Mouse (Mus musculus) hindbrain, embryonic 11.5 days (tissue): Measurements from ENCODE around the gene Ube3a. TPM values are rescaled to one million over a fixed set of nuclear protein-coding genes. Genes with fewer than 3 reads are reported as not detected.

Experiments
- ATAC-seq: fragments of 200-750 bp; cut with Nextera tagmentation; 2 replicates; pipeline ENCODE4 v1.8.0; 2017; ENCODE audit warnings: mild to moderate bottlenecking, moderate TSS enrichment, moderate library complexity; ENCODE audit not compliant: low FRiP score
- DNase-seq: peaks from one replicate; pipeline ENCODE4 v3.0.0-alpha.2; 2015; ENCODE audit warnings: low spot score
- H3K27ac ChIP-seq: fragments of 300-500 bp; sonication (generic); 2 replicates; pipeline ENCODE4 v1.5.1; 2014; ENCODE audit warnings: mild to moderate bottlenecking, low read depth, low read length
- H3K27me3 ChIP-seq: fragments of 300-500 bp; sonication (generic); 2 replicates; pipeline ENCODE4 v1.6.1; 2014; ENCODE audit warnings: mild to moderate bottlenecking, low read length, moderate library complexity, mixed read lengths; ENCODE audit not compliant: control insufficient read depth, insufficient read depth
- H3K36me3 ChIP-seq: fragments of 300-500 bp; sonication (generic); 2 replicates; pipeline ENCODE4 v1.6.1; 2014; ENCODE audit warnings: mild to moderate bottlenecking, low read length, moderate library complexity, mixed read lengths; ENCODE audit not compliant: control insufficient read depth, insufficient read depth
- H3K4me1 ChIP-seq: fragments of 300-500 bp; sonication (generic); replicated peaks from 2 replicates; pipeline ENCODE4 v1.6.1; 2014; ENCODE audit warnings: low read length, mixed read lengths; ENCODE audit not compliant: control insufficient read depth, insufficient read depth
- H3K4me2 ChIP-seq: fragments of 300-500 bp; sonication (generic); replicated peaks from 2 replicates; pipeline ENCODE4 v1.6.1; 2014; ENCODE audit warnings: mild to moderate bottlenecking, low read depth, low read length
- H3K4me3 ChIP-seq: fragments of 300-500 bp; sonication (generic); 2 replicates; pipeline ENCODE4 v1.5.1; 2014; ENCODE audit warnings: low read depth, low read length
- H3K9ac ChIP-seq: fragments of 300-500 bp; sonication (generic); 2 replicates; pipeline ENCODE4 v1.6.1; 2014; ENCODE audit warnings: low read depth, low read length
- H3K9me3 ChIP-seq: fragments of 300-500 bp; sonication (generic); 2 replicates; pipeline ENCODE4 v1.6.1; 2016; ENCODE audit warnings: low read length; ENCODE audit not compliant: control insufficient read depth
- WGBS: fragments of 180-500 bp; shearing (Covaris S2); extraction: QIAGEN DNeasy Blood & Tissue Kit; methylation state at CpG from one replicate; pipeline ENCODE4 v1.1.7; 2014; 5-methylcytosine and 5-hydroxymethylcytosine counted together
- polyA plus RNA-seq: library from polyadenylated mRNA; unstranded; fragments of >200 nt; fragmentation: Nextera tagmentation; extraction: Ambion mirVana; gene quantifications from 2 replicates; pipeline ENCODE4 v1.2.1, GENCODE M21; 2014

Gene Ube3a
- polyA plus RNA-seq, 1 experiment from 2014 or later, result 157 TPM

GRCm38 (mm10) chr7:59231960-59232359 lies 3.4 kb downstream of the Ube3a start:
- no peak overlapping the region for H3K27ac ChIP-seq
- DNase-seq, result no peak
- H3K9me3 ChIP-seq, result no peaks in the 10 kb centered on the region
- H3K9ac ChIP-seq, result no peak overlapping the region
- no peak for ATAC-seq
- no peaks in the 10 kb centered on the region for H3K4me1 ChIP-seq
- no peak overlapping the region for H3K4me2 ChIP-seq
- WGBS, result 78% methylated on average over 1 of the region's 1 CpGs
- H3K4me3 ChIP-seq, result no peak overlapping the region
- no peaks in the 10 kb centered on the region for H3K27me3 ChIP-seq
- H3K36me3 ChIP-seq, result no peaks in the 10 kb centered on the region

DNA sequence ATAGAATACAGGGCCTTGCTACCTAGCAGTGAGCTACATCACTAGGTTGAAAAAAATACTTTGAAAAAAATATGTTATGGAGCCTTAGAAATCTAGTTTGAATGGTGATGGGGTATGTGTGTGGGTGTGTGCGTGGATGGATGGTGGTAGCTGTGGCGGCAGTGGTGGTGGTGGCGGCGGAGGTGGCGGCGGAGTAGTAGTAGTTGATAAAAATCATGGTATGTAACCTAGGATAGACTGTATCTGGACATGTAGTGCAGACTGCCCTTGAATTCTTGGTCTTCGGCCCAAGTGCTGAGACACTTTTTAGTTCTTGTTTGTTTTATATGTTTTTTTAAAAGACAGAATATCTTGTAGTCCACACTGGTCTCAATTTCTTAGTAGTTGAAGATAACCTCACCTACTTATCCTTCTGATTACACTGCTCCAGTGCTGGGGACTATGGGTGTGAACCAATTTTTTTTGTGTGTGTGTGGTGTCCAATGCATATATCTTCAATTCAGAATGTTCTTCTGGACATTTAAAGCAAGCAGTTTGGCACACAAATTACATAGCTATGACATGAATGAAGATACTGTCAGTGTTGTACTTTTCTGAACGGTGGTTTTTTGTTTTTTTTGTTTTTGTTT lies 6.3 kb downstream of the Ube3a start:
- H3K4me3 ChIP-seq, result no peak overlapping the region
- H3K4me1 ChIP-seq, result no peaks in the 10 kb centered on the region
- H3K9ac ChIP-seq, result no peak overlapping the region
- ATAC-seq (no peak), DNase-seq (no peak)
- H3K27ac ChIP-seq, result no peak overlapping the region
- H3K36me3 ChIP-seq, result no peaks in the 10 kb centered on the region
- H3K9me3 ChIP-seq, result no peaks in the 10 kb centered on the region
- H3K27me3 ChIP-seq, result no peaks in the 10 kb centered on the region
- 97% methylated on average over 8 of the region's 8 CpGs for WGBS
- H3K4me2 ChIP-seq, result no peak overlapping the region

DNA sequence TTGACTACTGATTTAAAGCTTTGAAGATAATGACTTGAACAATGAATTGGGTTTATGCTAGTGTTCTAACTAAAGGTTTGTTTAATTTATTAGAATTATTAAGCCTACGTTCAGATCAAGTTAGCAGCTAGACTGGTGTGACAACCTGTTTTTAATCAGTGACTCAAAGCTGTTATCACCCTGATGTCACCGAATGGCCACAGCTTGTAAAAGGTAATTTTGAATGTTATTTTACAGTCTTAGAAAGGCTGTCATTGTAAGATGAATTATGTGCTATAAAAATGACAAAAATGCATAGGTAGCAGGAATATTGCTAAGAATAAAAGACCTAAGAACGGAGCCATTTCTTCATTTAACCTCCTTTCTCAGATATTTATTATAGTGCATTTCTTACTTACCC lies 14.7 kb downstream of the Ube3a start:
- no peak overlapping the region for H3K27ac ChIP-seq
- H3K9ac ChIP-seq, result no peak overlapping the region
- no peak overlapping the region for H3K4me3 ChIP-seq
- DNase-seq, result no peak
- 84% methylated on average over 3 of the region's 3 CpGs for WGBS
- no peak overlapping the region for H3K4me2 ChIP-seq
- H3K27me3 ChIP-seq, result no peaks in the 10 kb centered on the region
- no peaks in the 10 kb centered on the region for H3K9me3 ChIP-seq
- ATAC-seq, result no peak
- no peaks in the 10 kb centered on the region for H3K4me1 ChIP-seq
- H3K36me3 ChIP-seq, result no peaks in the 10 kb centered on the region

DNA sequence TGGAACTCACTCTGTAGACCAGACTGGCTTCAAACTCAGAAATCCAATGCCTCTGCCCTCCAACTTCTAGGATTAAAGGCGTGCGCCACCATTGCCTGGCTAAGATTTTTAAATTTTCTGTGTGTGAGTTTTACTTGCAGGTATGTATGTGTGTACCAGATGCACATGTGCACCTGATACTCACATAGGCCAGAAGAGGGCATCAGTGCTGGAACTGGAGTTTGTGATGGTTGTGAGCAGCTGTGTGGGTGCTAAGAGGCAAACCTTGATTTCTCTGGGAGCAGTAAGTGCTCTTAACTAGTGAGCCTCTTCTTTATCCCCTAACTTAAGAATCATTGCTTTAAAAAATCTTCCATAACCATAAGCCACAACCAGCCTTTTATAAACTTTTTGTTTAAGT lies 17.0 kb downstream of the Ube3a start:
- H3K4me3 ChIP-seq, result no peak overlapping the region
- no peaks in the 10 kb centered on the region for H3K36me3 ChIP-seq
- no peak for ATAC-seq
- no peak overlapping the region for H3K27ac ChIP-seq
- no peak for DNase-seq
- no peak overlapping the region for H3K4me2 ChIP-seq
- no peak overlapping the region for H3K9ac ChIP-seq
- no peaks in the 10 kb centered on the region for H3K9me3 ChIP-seq
- no peaks in the 10 kb centered on the region for H3K4me1 ChIP-seq
- WGBS, result 94% methylated on average over 2 of the region's 2 CpGs
- no peaks in the 10 kb centered on the region for H3K27me3 ChIP-seq

DNA sequence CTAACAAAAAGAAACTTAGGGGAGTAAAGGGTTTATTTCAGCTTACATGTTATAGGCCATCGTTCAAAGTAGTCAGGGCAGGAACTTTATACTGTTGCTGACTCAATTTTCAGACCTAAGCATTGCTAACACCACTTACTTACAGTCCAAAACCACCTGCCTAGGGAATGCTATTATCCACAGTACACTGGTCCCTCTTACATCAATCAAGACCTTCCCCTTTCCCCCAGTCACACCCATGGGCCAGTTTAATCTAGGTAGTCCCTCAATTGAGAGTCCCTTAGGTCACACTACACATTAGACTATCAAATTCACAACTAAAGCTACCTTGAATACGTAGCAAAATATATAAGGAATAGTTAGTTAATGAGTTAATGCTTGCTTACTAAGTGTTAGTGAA lies 24.8 kb downstream of the Ube3a start:
- H3K36me3 ChIP-seq, result peaks cover 5% of the 10 kb centered on the region; the same call in 1 of the 2 replicates

DNA sequence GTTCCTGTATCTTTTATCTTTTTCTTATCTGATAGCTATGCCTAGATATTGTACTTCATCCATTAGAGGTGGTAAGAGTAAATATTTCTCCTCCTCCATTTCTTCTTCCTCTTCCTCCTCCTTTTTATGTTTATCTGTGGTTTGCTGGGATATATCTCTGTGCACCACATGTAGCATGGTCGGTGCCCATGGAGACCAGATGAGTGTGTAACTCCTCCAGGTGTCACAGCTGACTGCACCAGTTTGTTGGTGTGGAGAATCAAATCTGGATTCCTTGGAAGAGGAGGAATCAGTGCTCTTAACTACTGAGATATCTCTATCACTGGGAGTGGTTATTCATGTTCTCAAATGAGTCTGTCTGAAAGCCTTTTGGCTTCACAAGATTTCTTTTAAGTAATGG lies 37.0 kb downstream of the Ube3a start:
- ATAC-seq, result no peak
- no peaks in the 10 kb centered on the region for H3K27me3 ChIP-seq
- no peak overlapping the region for H3K9ac ChIP-seq
- H3K4me1 ChIP-seq, result no peaks in the 10 kb centered on the region
- no peaks in the 10 kb centered on the region for H3K9me3 ChIP-seq
- no peak for DNase-seq
- WGBS, result 87% methylated on average over 1 of the region's 1 CpGs
- H3K4me3 ChIP-seq, result no peak overlapping the region
- no peak overlapping the region for H3K27ac ChIP-seq
- H3K36me3 ChIP-seq, result no peaks in the 10 kb centered on the region
- H3K4me2 ChIP-seq, result no peak overlapping the region

More for the DNA sequence above, 24.8 kb downstream of the Ube3a start:
- no peaks in the 10 kb centered on the region for H3K27me3 ChIP-seq
- no peak overlapping the region for H3K9ac ChIP-seq
- ATAC-seq, result no peak
- 100% methylated on average over 2 of the region's 2 CpGs for WGBS
- H3K4me2 ChIP-seq, result no peak overlapping the region
- 0 out of 2 replicates have a peak, but pooled peaks cover 4% of the 10 kb centered on the region for H3K9me3 ChIP-seq
- no peaks in the 10 kb centered on the region for H3K4me1 ChIP-seq
- H3K4me3 ChIP-seq, result no peak overlapping the region
- no peak overlapping the region for H3K27ac ChIP-seq
- DNase-seq, result no peak

DNA sequence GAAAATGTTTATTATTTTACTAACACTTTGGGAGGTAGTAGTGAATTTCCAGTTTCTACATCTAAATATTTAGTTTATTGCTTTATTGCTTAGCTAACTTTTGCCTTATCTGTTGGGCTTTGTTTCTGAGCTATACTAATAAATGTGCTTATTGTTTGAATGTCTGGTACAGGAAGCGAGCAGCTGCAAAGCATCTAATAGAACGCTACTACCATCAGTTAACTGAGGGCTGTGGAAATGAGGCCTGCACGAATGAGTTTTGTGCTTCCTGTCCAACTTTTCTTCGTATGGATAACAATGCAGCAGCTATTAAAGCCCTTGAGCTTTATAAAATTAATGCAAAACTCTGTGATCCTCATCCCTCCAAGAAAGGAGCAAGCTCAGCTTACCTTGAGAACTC lies 43.2 kb downstream of the Ube3a start:
- no peak overlapping the region for H3K4me3 ChIP-seq
- WGBS, result 86% methylated on average over 4 of the region's 4 CpGs
- H3K27me3 ChIP-seq, result no peaks in the 10 kb centered on the region
- no peak overlapping the region for H3K9ac ChIP-seq
- no peak for DNase-seq
- no peak overlapping the region for H3K27ac ChIP-seq
- H3K36me3 ChIP-seq, result no peaks in the 10 kb centered on the region
- no peaks in the 10 kb centered on the region for H3K4me1 ChIP-seq
- no peak for ATAC-seq
- H3K4me2 ChIP-seq, result no peak overlapping the region
- no peaks in the 10 kb centered on the region for H3K9me3 ChIP-seq

GRCm38 (mm10) chr7:59312576-59312975 lies 84.0 kb downstream of the Ube3a start:
- H3K27ac ChIP-seq, result no peak overlapping the region
- WGBS, result 82% methylated on average over 1 of the region's 1 CpGs
- ATAC-seq (no peak), DNase-seq (no peak)
- no peaks in the 10 kb centered on the region for H3K9me3 ChIP-seq
- H3K4me2 ChIP-seq, result no peak overlapping the region
- no peaks in the 10 kb centered on the region for H3K4me1 ChIP-seq
- H3K9ac ChIP-seq, result no peak overlapping the region
- no peaks in the 10 kb centered on the region for H3K27me3 ChIP-seq
- no peaks in the 10 kb centered on the region for H3K36me3 ChIP-seq
- no peak overlapping the region for H3K4me3 ChIP-seq

- no peak for ATAC-seq
- H3K27ac ChIP-seq, result no peak overlapping the region
- no peak overlapping the region for H3K4me3 ChIP-seq
- WGBS, result 95% methylated on average over 1 of the region's 1 CpGs
- H3K4me1 ChIP-seq, result no peaks in the 10 kb centered on the region
- no peak for DNase-seq
- no peaks in the 10 kb centered on the region for H3K27me3 ChIP-seq
- no peaks in the 10 kb centered on the region for H3K36me3 ChIP-seq
- no peak overlapping the region for H3K4me2 ChIP-seq
- no peak overlapping the region for H3K9ac ChIP-seq
- H3K9me3 ChIP-seq, result no peaks in the 10 kb centered on the region
Measured at GRCm38 (mm10) chr7:59322759-59323158, 94.2 kb downstream of the Ube3a start.
